Mouse (Mus musculus) megakaryocyte, embryonic 14.5 days (primary cell): ENCODE measurements around the gene Olfr114.

Source experiments
- FLI1 ChIP-seq: IDR thresholded peaks from 2 replicates; pipeline ENCODE4 v1.6.1; 2012; ENCODE audit warnings: low read length, inconsistent platforms, mixed read lengths
- GATA1 ChIP-seq: IDR thresholded peaks from 3 replicates; pipeline ENCODE4 v1.6.1; 2012; ENCODE audit warnings: mixed read lengths, low read length, inconsistent platforms, borderline replicate concordance

GRCm38 (mm10) chr17:37543800-37544435 lies 48.6 kb downstream of the Olfr114 start:
- TF ChIP-seq GATA1 (no peak), FLI1 (no peak)
